Mouse (Mus musculus) heart, postnatal 0 days (tissue): ENCODE results near the gene Xrcc6.
"Not testable (repeated sequence)": the region's sequence is repeated elsewhere in the genome, so short reads cannot be mapped to it uniquely, and the experiment has no call there.

Experiments
- CTCF ChIP-seq: IDR thresholded peaks from 2 replicates; pipeline ENCODE4 v1.5.1; 2016; ENCODE audit warnings: antibody characterized with exemption, control low read depth, low read depth
- EP300 ChIP-seq: IDR thresholded peaks from 2 replicates; pipeline ENCODE4 v1.6.1; 2016; ENCODE audit warnings: antibody characterized with exemption, low read depth

DNA sequence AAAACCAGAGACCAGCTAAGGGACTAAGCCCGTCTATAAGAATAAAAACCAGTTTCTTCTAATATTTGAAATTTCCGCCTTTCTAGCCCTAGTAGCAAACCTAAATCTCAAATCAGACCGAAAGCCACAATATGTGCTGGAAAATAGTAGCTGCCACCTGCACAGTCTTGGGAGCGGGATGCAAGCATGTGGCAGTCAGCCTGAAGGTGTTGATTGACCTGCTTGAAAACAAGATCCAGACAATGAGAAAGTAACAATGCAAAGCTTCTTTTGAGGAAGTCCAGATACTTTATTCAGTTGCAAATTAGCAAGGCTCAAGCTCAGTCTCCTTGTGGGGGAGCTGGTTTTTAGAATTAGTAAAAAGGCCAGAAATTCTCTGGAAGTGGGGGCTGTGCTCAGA lies 17.1 kb upstream of the Xrcc6 start:
- not testable (repeated sequence) for TF ChIP-seq CTCF, EP300
